Mouse (Mus musculus): ENCODE measurements around the gene Ate1.
"Not testable (repeated sequence)": the region's sequence is repeated elsewhere in the genome, so short reads cannot be mapped to it uniquely, and the experiment has no call there.

Gene Ate1

GRCm38 (mm10) chr7:130520812-130521422 lies 748 bp upstream of the Ate1 start:
- no peak for DNase-seq (ENCODE audit: low spot score)

- DNase-seq (ENCODE audit: low spot score) = peak; percentile 97
Observed at GRCm38 (mm10) chr7:130519096-130520048, 797 bp downstream of the Ate1 start.

- no peak for DNase-seq (ENCODE audit: low spot score)
Observed at GRCm38 (mm10) chr7:130518213-130519095, 1.7 kb downstream of the Ate1 start.

GRCm38 (mm10) chr7:130510243-130510642 lies 9.9 kb downstream of the Ate1 start:
- DNase-seq (ENCODE audit: low spot score) = no peak

- no peak for DNase-seq (ENCODE audit: low spot score)
Observed at GRCm38 (mm10) chr7:130503006-130503405, 17.2 kb downstream of the Ate1 start.

GRCm38 (mm10) chr7:130501499-130501898 lies 18.7 kb downstream of the Ate1 start:
- no peak for DNase-seq (ENCODE audit: low spot score)

- no peak for DNase-seq (ENCODE audit: low spot score)
Observed at GRCm38 (mm10) chr7:130493346-130493745, 26.8 kb downstream of the Ate1 start.

- DNase-seq (ENCODE audit: low spot score) = no peak
Observed at GRCm38 (mm10) chr7:130492026-130492425, 28.1 kb downstream of the Ate1 start.

- DNase-seq (ENCODE audit: low spot score) = not testable (repeated sequence)
Observed at GRCm38 (mm10) chr7:130479003-130479402, 41.2 kb downstream of the Ate1 start.

GRCm38 (mm10) chr7:130475970-130476369 lies 44.2 kb downstream of the Ate1 start:
- DNase-seq (ENCODE audit: low spot score) = peak; percentile 15

GRCm38 (mm10) chr7:130473881-130474280 lies 46.3 kb downstream of the Ate1 start:
- no peak for DNase-seq (ENCODE audit: low spot score)

- no peak for DNase-seq (ENCODE audit: low spot score)
Observed at GRCm38 (mm10) chr7:130472683-130473082, 47.5 kb downstream of the Ate1 start.

- no peak for DNase-seq (ENCODE audit: low spot score)
Observed at GRCm38 (mm10) chr7:130471045-130471444, 49.1 kb downstream of the Ate1 start.

GRCm38 (mm10) chr7:130455587-130456246 lies 64.5 kb downstream of the Ate1 start:
- no peak for DNase-seq (ENCODE audit: low spot score)

- no peak for DNase-seq (ENCODE audit: low spot score)
Observed at GRCm38 (mm10) chr7:130454226-130454625, 65.9 kb downstream of the Ate1 start.

GRCm38 (mm10) chr7:130435776-130436175 lies 84.4 kb downstream of the Ate1 start:
- no peak for DNase-seq (ENCODE audit: low spot score)

- no peak for DNase-seq (ENCODE audit: low spot score)
Observed at GRCm38 (mm10) chr7:130432141-130432540, 88.0 kb downstream of the Ate1 start.

GRCm38 (mm10) chr7:130426586-130426985 lies 93.6 kb downstream of the Ate1 start:
- DNase-seq (ENCODE audit: low spot score) = no peak

- DNase-seq (ENCODE audit: low spot score) = no peak
Observed at GRCm38 (mm10) chr7:130425991-130426390, 94.2 kb downstream of the Ate1 start.

GRCm38 (mm10) chr7:130419961-130420360 lies 100.2 kb downstream of the Ate1 start:
- DNase-seq (ENCODE audit: low spot score) = no peak

- no peak for DNase-seq (ENCODE audit: low spot score)
Observed at GRCm38 (mm10) chr7:130407622-130408021, 112.5 kb downstream of the Ate1 start.

GRCm38 (mm10) chr7:130403346-130403745 lies 116.8 kb downstream of the Ate1 start:
- no peak for DNase-seq (ENCODE audit: low spot score)

Data from testis, postnatal 14 days (tissue).